Mouse (Mus musculus): ENCODE measurements at regions not wholly inside any gene's neighbourhood (a gene's known extent, or its start where the extent isn't known, plus 50 kb on each side); places are given as distances from the start of the nearest gene placed in this dataset.

DNA sequence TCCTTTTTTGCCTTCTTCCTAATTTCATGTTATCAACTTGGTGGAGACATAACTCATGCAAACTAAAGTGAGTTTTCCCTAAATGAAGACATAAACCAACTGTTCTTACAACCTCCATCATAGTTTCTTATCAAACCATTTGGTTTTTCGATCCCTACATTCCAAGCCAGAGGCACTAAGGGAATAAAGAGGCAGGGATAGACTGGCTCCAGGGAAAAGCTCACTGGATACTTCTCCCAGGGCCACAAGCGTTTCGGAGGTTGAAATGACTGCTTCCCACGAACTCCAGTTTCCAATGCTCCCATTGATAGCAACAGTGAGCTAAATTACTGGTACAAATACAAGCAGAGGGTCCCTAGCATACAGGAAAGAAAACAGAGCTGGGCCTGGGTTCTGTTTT is 178.4 kb upstream of the Otx2 start:
- dilution Hi-C loops (cut with MboI; ENCODE audit: extremely low pct_ligation_motif_present, extremely low pct_unique_long_range_greater_than_20kb, low sequenced_read_pairs) (no loop called here), in situ Hi-C loops (cut with MboI; ENCODE audit: low pct_ligation_motif_present, low pct_unique_long_range_greater_than_20kb, low sequenced_read_pairs) (no loop called here)
- no peak overlapping the region for H3K9ac ChIP-seq (ENCODE audit: insufficient read depth, low read depth)
- peaks cover 10% of the 10 kb centered on the region for H3K27me3 ChIP-seq (replicated peaks)
- H3K9me3 ChIP-seq (replicated peaks; ENCODE audit: low read length) = no peaks in the 10 kb centered on the region
- H3K79me2 ChIP-seq (replicated peaks; ENCODE audit: control insufficient read depth, extremely low read depth, insufficient read depth, poor library complexity, severe bottlenecking) = no peaks in the 10 kb centered on the region
- no peaks in the 10 kb centered on the region for H3K36me3 ChIP-seq (replicated peaks in 1 of 2; ENCODE audit: control insufficient read depth in 1 of 2, insufficient read depth in 1 of 2, low read length in 1 of 2)
- H3K27ac ChIP-seq (ENCODE audit: insufficient read depth, low read depth) = no peak overlapping the region
- H3K4me1 ChIP-seq (ENCODE audit: control insufficient read depth in 1 of 2, insufficient read depth in 2 of 2) = peaks cover 0 to 8% of the 10 kb centered on the region in 2 experiments; a peak in 2 of 4 replicates
- H3K4me2 ChIP-seq (ENCODE audit: insufficient read depth, low read depth, poor library complexity, severe bottlenecking) = no peak overlapping the region
- H3K4me3 ChIP-seq (replicated peaks in 1 of 3; ENCODE audit: low read depth in 2 of 3, low read length in 2 of 3, poor library complexity in 1 of 3) = no peak overlapping the region
- TF ChIP-seq SMC3 (IDR thresholded peaks at IDR 0.05; ENCODE audit: low read depth, low read length) = no peak
- TF ChIP-seq KAT2A (IDR thresholded peaks at IDR 0.05; ENCODE audit: insufficient replicate concordance, low read length) = no peak
- no peak for TF ChIP-seq CHD2 (IDR thresholded peaks at IDR 0.05; ENCODE audit: low read length)
- TF ChIP-seq NELFE (IDR thresholded peaks at IDR 0.05; ENCODE audit: low read depth, low read length) = no peak
- TF ChIP-seq GABPA (IDR thresholded peaks at IDR 0.05; ENCODE audit: insufficient replicate concordance, low read depth, low read length) = no peak
- TF ChIP-seq JUND (conservative IDR thresholded peaks at IDR 0.05; ENCODE audit: low read depth, low read length) = no peak
- no peak for TF ChIP-seq HCFC1 (IDR thresholded peaks at IDR 0.05; ENCODE audit: low read depth, low read length)
- no peak for TF ChIP-seq MAFK (IDR thresholded peaks at IDR 0.05; ENCODE audit: insufficient replicate concordance, low read length)
- TF ChIP-seq MYC (IDR thresholded peaks at IDR 0.05; ENCODE audit: low read depth, low read length) = no peak
- TF ChIP-seq RCOR1 (conservative IDR thresholded peaks at IDR 0.05; ENCODE audit: low read depth, low read length) = no peak
- TF ChIP-seq CHD1 (IDR thresholded peaks at IDR 0.05; ENCODE audit: low read depth, low read length) = no peak
- no peak for DNase-seq (ENCODE audit: extremely low read depth)

DNA sequence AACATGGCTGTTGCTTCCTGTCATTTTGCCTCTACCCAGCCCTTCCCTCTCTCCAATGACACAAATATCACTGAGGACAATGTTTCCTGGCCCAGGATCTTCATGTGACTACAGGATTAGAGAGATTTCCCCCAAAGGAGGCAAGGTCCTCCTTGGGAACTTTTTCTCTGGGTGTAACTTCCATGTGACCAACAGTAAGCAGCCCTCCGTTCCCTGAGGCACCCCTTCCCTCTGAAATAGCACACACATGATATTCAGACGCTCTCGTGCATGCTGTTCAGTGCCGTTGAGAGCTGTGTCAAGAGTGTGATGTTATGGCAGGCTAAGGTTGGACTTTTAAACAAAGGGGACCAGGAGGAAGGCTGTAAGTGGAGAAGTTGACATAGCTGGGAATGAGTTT is 169.2 kb upstream of the Otx2 start:
- no peak overlapping the region for H3K4me2 ChIP-seq (ENCODE audit: insufficient read depth, low read depth, poor library complexity, severe bottlenecking)
- H3K27ac ChIP-seq (ENCODE audit: insufficient read depth, low read depth) = no peak overlapping the region
- no peaks in the 10 kb centered on the region for H3K36me3 ChIP-seq (replicated peaks in 1 of 2; ENCODE audit: control insufficient read depth in 1 of 2, insufficient read depth in 1 of 2, low read length in 1 of 2)
- dilution Hi-C loops (cut with MboI; ENCODE audit: extremely low pct_ligation_motif_present, extremely low pct_unique_long_range_greater_than_20kb, low sequenced_read_pairs) = no loop called here
- H3K27me3 ChIP-seq (replicated peaks) = no peaks in the 10 kb centered on the region
- H3K4me3 ChIP-seq (replicated peaks in 1 of 3; ENCODE audit: low read depth in 2 of 3, low read length in 2 of 3, poor library complexity in 1 of 3) = no peak overlapping the region
- no peaks in the 10 kb centered on the region for H3K4me1 ChIP-seq (ENCODE audit: control insufficient read depth in 1 of 2, insufficient read depth in 2 of 2)
- H3K9ac ChIP-seq (ENCODE audit: insufficient read depth, low read depth) = no peak overlapping the region
- no peaks in the 10 kb centered on the region for H3K79me2 ChIP-seq (replicated peaks; ENCODE audit: control insufficient read depth, extremely low read depth, insufficient read depth, poor library complexity, severe bottlenecking)
- TF ChIP-seq MAZ (IDR thresholded peaks at IDR 0.05; ENCODE audit: low read depth, low read length) = no peak
- TF ChIP-seq HCFC1 (IDR thresholded peaks at IDR 0.05; ENCODE audit: low read depth, low read length) = no peak
- no peak for TF ChIP-seq ZKSCAN1 (IDR thresholded peaks at IDR 0.05; ENCODE audit: borderline replicate concordance, low read depth, low read length)
- no peak for TF ChIP-seq ETS1 (conservative IDR thresholded peaks at IDR 0.05; ENCODE audit: low read depth, low read length)
- no peak for TF ChIP-seq JUND (conservative IDR thresholded peaks at IDR 0.05; ENCODE audit: low read depth, low read length)
- TF ChIP-seq GABPA (IDR thresholded peaks at IDR 0.05; ENCODE audit: insufficient replicate concordance, low read depth, low read length) = no peak
- TF ChIP-seq CHD1 (IDR thresholded peaks at IDR 0.05; ENCODE audit: low read depth, low read length) = no peak
- no peak for DNase-seq (ENCODE audit: extremely low read depth)
- in situ Hi-C loops (cut with MboI; ENCODE audit: low pct_ligation_motif_present, low pct_unique_long_range_greater_than_20kb, low sequenced_read_pairs) = no loop called here
- H3K9me3 ChIP-seq (replicated peaks; ENCODE audit: low read length) = no peaks in the 10 kb centered on the region
